Mouse (Mus musculus): Measurements from ENCODE around the gene Ptafr. TPM values are rescaled to one million over a fixed set of nuclear protein-coding genes. Genes with fewer than 3 reads are reported as not detected.

Ptafr gene
- polyA plus RNA-seq, 1 experiment: 2.9 TPM

- Histone ChIP-seq H3K27ac (ENCODE audit: insufficient read depth, low read depth, low read length) (no peak overlapping the region), H3K36me3 (ENCODE audit: control insufficient read depth, insufficient read depth, low read length) (no peaks in the 10 kb centered on the region), H3K27me3 (ENCODE audit: control insufficient read depth, insufficient read depth, low read length) (no peaks in the 10 kb centered on the region), H3K4me1 (ENCODE audit: control insufficient read depth, insufficient read depth, insufficient read length, low read length) (no peaks in the 10 kb centered on the region), H3K4me3 (ENCODE audit: low read depth, low read length) (no peak overlapping the region)
- TF ChIP-seq CTCF (IDR thresholded peaks at IDR 0.05; ENCODE audit: extremely low read depth, insufficient read length, insufficient replicate concordance, low read depth, low read length) (no peak), POLR2A (IDR thresholded peaks at IDR 0.05; ENCODE audit: low read depth, low read length) (no peak)
- 82% methylated on average over 8 of the region's 8 CpGs for WGBS
These were observed 47.5 kb downstream of the Ptafr start for GRCm38 (mm10) chr4:132611320-132611719.

- no peak overlapping the region for H3K4me3 ChIP-seq (ENCODE audit: low read depth, low read length)
- TF ChIP-seq CTCF (IDR thresholded peaks at IDR 0.05; ENCODE audit: extremely low read depth, insufficient read length, insufficient replicate concordance, low read depth, low read length) (no peak), POLR2A (IDR thresholded peaks at IDR 0.05; ENCODE audit: low read depth, low read length) (no peak)
- WGBS: 83% methylated on average over 6 of the region's 6 CpGs
- H3K36me3 ChIP-seq (ENCODE audit: control insufficient read depth, insufficient read depth, low read length): no peaks in the 10 kb centered on the region
- no peak overlapping the region for H3K27ac ChIP-seq (ENCODE audit: insufficient read depth, low read depth, low read length)
- no peaks in the 10 kb centered on the region for H3K4me1 ChIP-seq (ENCODE audit: control insufficient read depth, insufficient read depth, insufficient read length, low read length)
- no peaks in the 10 kb centered on the region for H3K27me3 ChIP-seq (ENCODE audit: control insufficient read depth, insufficient read depth, low read length)
These were observed 54.0 kb downstream of the Ptafr start for GRCm38 (mm10) chr4:132617873-132618272.

GRCm38 (mm10) chr4:132618850-132619375 lies 55.0 kb downstream of the Ptafr start:
- Histone ChIP-seq H3K27ac (ENCODE audit: insufficient read depth, low read depth, low read length) (no peak overlapping the region), H3K36me3 (ENCODE audit: control insufficient read depth, insufficient read depth, low read length) (no peaks in the 10 kb centered on the region), H3K4me1 (ENCODE audit: control insufficient read depth, insufficient read depth, insufficient read length, low read length) (no peaks in the 10 kb centered on the region), H3K4me3 (ENCODE audit: low read depth, low read length) (no peak overlapping the region), H3K27me3 (ENCODE audit: control insufficient read depth, insufficient read depth, low read length) (no peaks in the 10 kb centered on the region)
- WGBS: 82% methylated on average over 10 of the region's 10 CpGs
- no peak for TF ChIP-seq POLR2A (IDR thresholded peaks at IDR 0.05; ENCODE audit: low read depth, low read length)
- no peak for TF ChIP-seq CTCF (IDR thresholded peaks at IDR 0.05; ENCODE audit: extremely low read depth, insufficient read length, insufficient replicate concordance, low read depth, low read length)

- Histone ChIP-seq H3K36me3 (ENCODE audit: control insufficient read depth, insufficient read depth, low read length) (no peaks in the 10 kb centered on the region), H3K27me3 (ENCODE audit: control insufficient read depth, insufficient read depth, low read length) (no peaks in the 10 kb centered on the region), H3K4me3 (ENCODE audit: low read depth, low read length) (no peak overlapping the region), H3K27ac (ENCODE audit: insufficient read depth, low read depth, low read length) (no peak overlapping the region), H3K4me1 (ENCODE audit: control insufficient read depth, insufficient read depth, insufficient read length, low read length) (no peaks in the 10 kb centered on the region)
- TF ChIP-seq POLR2A (IDR thresholded peaks at IDR 0.05; ENCODE audit: low read depth, low read length) (no peak), CTCF (IDR thresholded peaks at IDR 0.05; ENCODE audit: extremely low read depth, insufficient read length, insufficient replicate concordance, low read depth, low read length) (no peak)
- WGBS: 92% methylated on average over 4 of the region's 4 CpGs
These were observed 56.3 kb downstream of the Ptafr start for GRCm38 (mm10) chr4:132620134-132620533.

- no peaks in the 10 kb centered on the region for H3K4me1 ChIP-seq (ENCODE audit: control insufficient read depth, insufficient read depth, insufficient read length, low read length)
- WGBS: 69% methylated on average over 7 of the region's 7 CpGs
- no peak overlapping the region for H3K4me3 ChIP-seq (ENCODE audit: low read depth, low read length)
- TF ChIP-seq POLR2A (IDR thresholded peaks at IDR 0.05; ENCODE audit: low read depth, low read length): no peak
- TF ChIP-seq CTCF (IDR thresholded peaks at IDR 0.05; ENCODE audit: extremely low read depth, insufficient read length, insufficient replicate concordance, low read depth, low read length): no peak
- H3K27me3 ChIP-seq (ENCODE audit: control insufficient read depth, insufficient read depth, low read length): no peaks in the 10 kb centered on the region
- no peak overlapping the region for H3K27ac ChIP-seq (ENCODE audit: insufficient read depth, low read depth, low read length)
- no peaks in the 10 kb centered on the region for H3K36me3 ChIP-seq (ENCODE audit: control insufficient read depth, insufficient read depth, low read length)
These were observed 57.6 kb downstream of the Ptafr start for GRCm38 (mm10) chr4:132621287-132622068.

GRCm38 (mm10) chr4:132624034-132624657 lies 60.3 kb downstream of the Ptafr start:
- Histone ChIP-seq H3K36me3 (ENCODE audit: control insufficient read depth, insufficient read depth, low read length) (no peaks in the 10 kb centered on the region), H3K27me3 (ENCODE audit: control insufficient read depth, insufficient read depth, low read length) (no peaks in the 10 kb centered on the region), H3K27ac (ENCODE audit: insufficient read depth, low read depth, low read length) (no peak overlapping the region), H3K4me3 (ENCODE audit: low read depth, low read length) (no peak overlapping the region), H3K4me1 (ENCODE audit: control insufficient read depth, insufficient read depth, insufficient read length, low read length) (no peaks in the 10 kb centered on the region)
- WGBS: 67% methylated on average over 5 of the region's 5 CpGs
- no peak for TF ChIP-seq CTCF (IDR thresholded peaks at IDR 0.05; ENCODE audit: extremely low read depth, insufficient read length, insufficient replicate concordance, low read depth, low read length)
- TF ChIP-seq POLR2A (IDR thresholded peaks at IDR 0.05; ENCODE audit: low read depth, low read length): no peak

- no peaks in the 10 kb centered on the region for H3K27me3 ChIP-seq (ENCODE audit: control insufficient read depth, insufficient read depth, low read length)
- H3K36me3 ChIP-seq (ENCODE audit: control insufficient read depth, insufficient read depth, low read length): no peaks in the 10 kb centered on the region
- H3K4me1 ChIP-seq (ENCODE audit: control insufficient read depth, insufficient read depth, insufficient read length, low read length): no peaks in the 10 kb centered on the region
- H3K27ac ChIP-seq (ENCODE audit: insufficient read depth, low read depth, low read length): no peak overlapping the region
- TF ChIP-seq POLR2A (IDR thresholded peaks at IDR 0.05; ENCODE audit: low read depth, low read length) (no peak), CTCF (IDR thresholded peaks at IDR 0.05; ENCODE audit: extremely low read depth, insufficient read length, insufficient replicate concordance, low read depth, low read length) (peak; percentile 56; the same call in 1 of the 2 replicates)
- WGBS: 13% methylated on average over 2 of the region's 2 CpGs
- H3K4me3 ChIP-seq (ENCODE audit: low read depth, low read length): no peak overlapping the region
These were observed 65.0 kb downstream of the Ptafr start for GRCm38 (mm10) chr4:132628830-132629229.

Other genes with a start within 250 kb of the Ptafr start
- 20.7 and 24.1 TPM in 2 replicates for gene Trnau1ap, start 234.5 kb upstream of the Ptafr start, polyA plus RNA-seq (2012; rRNA removed)
- gene Rcc1, start 210.5 kb upstream of the Ptafr start, polyA plus RNA-seq (2012; rRNA removed): 5.2 and 9.6 TPM in 2 replicates
- 6.3 and 15.6 TPM in 2 replicates for gene Phactr4, start 141.6 kb upstream of the Ptafr start, polyA plus RNA-seq (2012; rRNA removed)
- gene Med18, start 100.1 kb upstream of the Ptafr start, polyA plus RNA-seq (2012; rRNA removed): 1.1 and 2.0 TPM in 2 replicates
- gene Sesn2, start 53.6 kb upstream of the Ptafr start, polyA plus RNA-seq (2012; rRNA removed): 4.0 and 6.7 TPM in 2 replicates
- gene Atpif1, start 30.4 kb upstream of the Ptafr start, polyA plus RNA-seq (2012; rRNA removed): 63.8 and 147 TPM in 2 replicates
- 5.0 and 9.0 TPM in 2 replicates for gene Dnajc8, start 28.5 kb upstream of the Ptafr start, polyA plus RNA-seq (2012; rRNA removed)
- gene Eya3, start 74.9 kb downstream of the Ptafr start, polyA plus RNA-seq (2012; rRNA removed): 13.3 and 20.7 TPM in 2 replicates
- 3.2 and 6.0 TPM in 2 replicates for gene Xkr8, start 168.5 kb downstream of the Ptafr start, polyA plus RNA-seq (2012; rRNA removed)
- gene Smpdl3b, start 193.2 kb downstream of the Ptafr start, polyA plus RNA-seq (2012; rRNA removed): 126 and 144 TPM in 2 replicates
- 4.8 and 8.7 TPM in 2 replicates for gene Rpa2, start 204.3 kb downstream of the Ptafr start, polyA plus RNA-seq (2012; rRNA removed)
- gene Themis2, start 232.3 kb downstream of the Ptafr start, polyA plus RNA-seq (2012; rRNA removed): 4.0 and 4.9 TPM in 2 replicates